Mouse (Mus musculus): ENCODE data around the gene Kcnd3. TPM values are rescaled to one million over a fixed set of nuclear protein-coding genes. Genes with fewer than 3 reads are reported as not detected.

Gene Kcnd3
- total and polyA plus RNA-seq, 3 experiments: 0.05 TPM; not detected in 2

GRCm38 (mm10) chr3:105705061-105705549 lies 253.0 kb downstream of the Kcnd3 start:
- peak overlapping the region; percentile 80 for H3K4me3 ChIP-seq (ENCODE audit: low read depth, low read length)
- DNase-seq (ENCODE audit: low spot score): peak; percentile 66
- H3K27me3 ChIP-seq (ENCODE audit: insufficient read depth, low read length): no peaks in the 10 kb centered on the region; the same call in 1 of the 2 replicates
- H3K36me3 ChIP-seq (replicated peaks): peaks cover 30% of the 10 kb centered on the region
- peaks cover 83% of the 10 kb centered on the region for H3K4me1 ChIP-seq (ENCODE audit: insufficient read depth, low read depth, low read length)
- TF ChIP-seq GATA1 (IDR thresholded peaks at IDR 0.05; ENCODE audit: borderline replicate concordance, low read length) (no peak), CTCF (IDR thresholded peaks at IDR 0.05; ENCODE audit: low read depth, low read length) (no peak), TAL1 (conservative IDR thresholded peaks at IDR 0.05; ENCODE audit: low read depth, low read length) (no peak), POLR2AphosphoS5 (IDR thresholded peaks at IDR 0.05; ENCODE audit: insufficient replicate concordance, low read depth, low read length) (no peak), GATA2 (IDR thresholded peaks at IDR 0.05; ENCODE audit: borderline replicate concordance, low read depth, low read length) (no peak)
- H3K9me3 ChIP-seq (replicated peaks): no peaks in the 10 kb centered on the region
- no peak for ATAC-seq (ENCODE audit: extremely low read depth, insufficient number of reproducible peaks, low FRiP score, poor library complexity, severe bottlenecking)

GRCm38 (mm10) chr3:105705561-105705960 lies 253.4 kb downstream of the Kcnd3 start:
- Histone ChIP-seq H3K9me3 (replicated peaks) (no peaks in the 10 kb centered on the region), H3K27me3 (ENCODE audit: insufficient read depth, low read length) (no peaks in the 10 kb centered on the region; the same call in 1 of the 2 replicates), H3K36me3 (replicated peaks) (peaks cover 35% of the 10 kb centered on the region), H3K4me3 (ENCODE audit: low read depth, low read length) (peak overlapping the region; percentile 80), H3K4me1 (ENCODE audit: insufficient read depth, low read depth, low read length) (peaks cover 78% of the 10 kb centered on the region)
- no peak for DNase-seq (ENCODE audit: low spot score)
- TF ChIP-seq GATA1 (IDR thresholded peaks at IDR 0.05; ENCODE audit: borderline replicate concordance, low read length) (no peak), TAL1 (conservative IDR thresholded peaks at IDR 0.05; ENCODE audit: low read depth, low read length) (no peak), GATA2 (IDR thresholded peaks at IDR 0.05; ENCODE audit: borderline replicate concordance, low read depth, low read length) (no peak), CTCF (IDR thresholded peaks at IDR 0.05; ENCODE audit: low read depth, low read length) (no peak), POLR2AphosphoS5 (IDR thresholded peaks at IDR 0.05; ENCODE audit: insufficient replicate concordance, low read depth, low read length) (no peak)
- ATAC-seq (ENCODE audit: extremely low read depth, insufficient number of reproducible peaks, low FRiP score, poor library complexity, severe bottlenecking): no peak

- ATAC-seq (ENCODE audit: extremely low read depth, insufficient number of reproducible peaks, low FRiP score, poor library complexity, severe bottlenecking) (no peak), DNase-seq (ENCODE audit: low spot score) (no peak)
- no peak for TF ChIP-seq CTCF (IDR thresholded peaks at IDR 0.05; ENCODE audit: low read depth, low read length)
- H3K9me3 ChIP-seq (replicated peaks): no peaks in the 10 kb centered on the region
- peaks cover 69% of the 10 kb centered on the region for H3K4me1 ChIP-seq (ENCODE audit: insufficient read depth, low read depth, low read length)
- no peak overlapping the region; the same call in 1 of the 2 replicates for H3K4me3 ChIP-seq (ENCODE audit: low read depth, low read length)
- no peaks in the 10 kb centered on the region; the same call in 1 of the 2 replicates for H3K27me3 ChIP-seq (ENCODE audit: insufficient read depth, low read length)
- peaks cover 44% of the 10 kb centered on the region for H3K36me3 ChIP-seq (replicated peaks)
These were observed 254.4 kb downstream of the Kcnd3 start for GRCm38 (mm10) chr3:105706366-105707020.

GRCm38 (mm10) chr3:105707590-105707989 lies 255.5 kb downstream of the Kcnd3 start:
- TF ChIP-seq CTCF (IDR thresholded peaks at IDR 0.05; ENCODE audit: low read depth, low read length): no peak
- TF ChIP-seq TAL1 (conservative IDR thresholded peaks at IDR 0.05; ENCODE audit: low read depth, low read length): no peak
- no peak for TF ChIP-seq GATA2 (IDR thresholded peaks at IDR 0.05; ENCODE audit: borderline replicate concordance, low read depth, low read length)
- TF ChIP-seq GATA1 (IDR thresholded peaks at IDR 0.05; ENCODE audit: borderline replicate concordance, low read length): no peak
- no peak for TF ChIP-seq POLR2AphosphoS5 (IDR thresholded peaks at IDR 0.05; ENCODE audit: insufficient replicate concordance, low read depth, low read length)
- no peaks in the 10 kb centered on the region for H3K9me3 ChIP-seq (replicated peaks)
- H3K4me1 ChIP-seq (ENCODE audit: insufficient read depth, low read depth, low read length): peaks cover 58% of the 10 kb centered on the region
- H3K36me3 ChIP-seq (replicated peaks): peaks cover 54% of the 10 kb centered on the region
- no peak for DNase-seq (ENCODE audit: low spot score)
- no peaks in the 10 kb centered on the region; the same call in 1 of the 2 replicates for H3K27me3 ChIP-seq (ENCODE audit: insufficient read depth, low read length)
- no peak overlapping the region for H3K4me3 ChIP-seq (ENCODE audit: low read depth, low read length)
- ATAC-seq (ENCODE audit: extremely low read depth, insufficient number of reproducible peaks, low FRiP score, poor library complexity, severe bottlenecking): no peak

- no peak for TF ChIP-seq POLR2AphosphoS5 (IDR thresholded peaks at IDR 0.05; ENCODE audit: insufficient replicate concordance, low read depth, low read length)
- no peak for TF ChIP-seq GATA2 (IDR thresholded peaks at IDR 0.05; ENCODE audit: borderline replicate concordance, low read depth, low read length)
- no peak for TF ChIP-seq TAL1 (conservative IDR thresholded peaks at IDR 0.05; ENCODE audit: low read depth, low read length)
- no peak for TF ChIP-seq CTCF (IDR thresholded peaks at IDR 0.05; ENCODE audit: low read depth, low read length)
- TF ChIP-seq GATA1 (IDR thresholded peaks at IDR 0.05; ENCODE audit: borderline replicate concordance, low read length): no peak
- DNase-seq (ENCODE audit: low spot score) (no peak), ATAC-seq (ENCODE audit: extremely low read depth, insufficient number of reproducible peaks, low FRiP score, poor library complexity, severe bottlenecking) (no peak)
- Histone ChIP-seq H3K36me3 (replicated peaks) (peaks cover 77% of the 10 kb centered on the region), H3K4me3 (ENCODE audit: low read depth, low read length) (no peak overlapping the region), H3K9me3 (replicated peaks) (no peaks in the 10 kb centered on the region), H3K27me3 (ENCODE audit: insufficient read depth, low read length) (no peaks in the 10 kb centered on the region; the same call in 1 of the 2 replicates), H3K4me1 (ENCODE audit: insufficient read depth, low read depth, low read length) (peaks cover 40% of the 10 kb centered on the region)
These were observed 258.1 kb downstream of the Kcnd3 start for GRCm38 (mm10) chr3:105710246-105710645.

- Histone ChIP-seq H3K4me3 (ENCODE audit: low read depth, low read length) (no peak overlapping the region), H3K27me3 (ENCODE audit: insufficient read depth, low read length) (no peaks in the 10 kb centered on the region), H3K36me3 (replicated peaks) (peaks cover 81% of the 10 kb centered on the region), H3K4me1 (ENCODE audit: insufficient read depth, low read depth, low read length) (peaks cover 38% of the 10 kb centered on the region), H3K9me3 (replicated peaks) (no peaks in the 10 kb centered on the region)
- TF ChIP-seq GATA1 (IDR thresholded peaks at IDR 0.05; ENCODE audit: borderline replicate concordance, low read length): no peak
- no peak for TF ChIP-seq GATA2 (IDR thresholded peaks at IDR 0.05; ENCODE audit: borderline replicate concordance, low read depth, low read length)
- no peak for TF ChIP-seq POLR2AphosphoS5 (IDR thresholded peaks at IDR 0.05; ENCODE audit: insufficient replicate concordance, low read depth, low read length)
- TF ChIP-seq CTCF (IDR thresholded peaks at IDR 0.05; ENCODE audit: low read depth, low read length): no peak
- no peak for TF ChIP-seq TAL1 (conservative IDR thresholded peaks at IDR 0.05; ENCODE audit: low read depth, low read length)
- no peak for DNase-seq (ENCODE audit: low spot score)
- no peak for ATAC-seq (ENCODE audit: extremely low read depth, insufficient number of reproducible peaks, low FRiP score, poor library complexity, severe bottlenecking)
These were observed 259.6 kb downstream of the Kcnd3 start for GRCm38 (mm10) chr3:105711741-105712140.
